Mouse (Mus musculus) lung, adult 2 months (tissue): ENCODE data around the gene Elac2.

Experiments used
- CTCF ChIP-seq: fragments of 200-500 bp; IDR thresholded peaks from 2 replicates; pipeline ENCODE4 v1.5.1; 2011; ENCODE audit warnings: mild to moderate bottlenecking, low read length, control low read depth; ENCODE audit not compliant: insufficient read depth
- POLR2A ChIP-seq: fragments of 200-500 bp; IDR thresholded peaks from 2 replicates; pipeline ENCODE4 v1.6.1; 2011; ENCODE audit warnings: low read depth, mild to moderate bottlenecking, control low read depth, low read length, borderline replicate concordance; ENCODE audit errors: extremely low read depth

- TF ChIP-seq POLR2A (no peak), CTCF (no peak)
Measured at GRCm38 (mm10) chr11:64998439-64998838, 19.6 kb downstream of the Elac2 start.
